Mouse (Mus musculus) left cerebral cortex, postnatal 14 days (tissue): ENCODE results near the gene Fyn. TPM values are rescaled to one million over a fixed set of nuclear protein-coding genes. Genes with fewer than 3 reads are reported as not detected.

Experiments used
- DNase-seq, 2 experiments: peaks; one replicate each; pipeline ENCODE4 v3.0.0; 2021 to 2022; ENCODE audit warnings: low spot score in 2 of 2, mixed read lengths in 1 of 2
- intact Hi-C: fragments of 180-260 bp; cut with DNase I; formaldehyde crosslinking; loops from one replicate; pipeline ENCODE4 v1.15.1; 2025
- total RNA-seq, 2 experiments: library from RNA; stranded (reverse); gene quantifications; 2 replicates each; pipeline ENCODE4 v1.2.3; 2021

The Fyn gene
- total RNA-seq, 2 experiments from 2014 or later = 163 to 176 TPM

GRCm38 (mm10) chr10:39541451-39541874 lies 172.8 kb downstream of the Fyn start:
- DNase-seq = no peak
- intact Hi-C loops = loop anchor here (5.0 kb wide), 1 partner anchor 191 kb away; the partner anchor contains the start of gene Rev3l

- peak; percentile 55 to 69 for DNase-seq
- intact Hi-C loops = loop anchor here (5.0 kb wide), 1 partner anchor 190 kb away; the partner anchor contains the start of gene Rev3l
Observed at GRCm38 (mm10) chr10:39541951-39542521, 173.4 kb downstream of the Fyn start.

DNA sequence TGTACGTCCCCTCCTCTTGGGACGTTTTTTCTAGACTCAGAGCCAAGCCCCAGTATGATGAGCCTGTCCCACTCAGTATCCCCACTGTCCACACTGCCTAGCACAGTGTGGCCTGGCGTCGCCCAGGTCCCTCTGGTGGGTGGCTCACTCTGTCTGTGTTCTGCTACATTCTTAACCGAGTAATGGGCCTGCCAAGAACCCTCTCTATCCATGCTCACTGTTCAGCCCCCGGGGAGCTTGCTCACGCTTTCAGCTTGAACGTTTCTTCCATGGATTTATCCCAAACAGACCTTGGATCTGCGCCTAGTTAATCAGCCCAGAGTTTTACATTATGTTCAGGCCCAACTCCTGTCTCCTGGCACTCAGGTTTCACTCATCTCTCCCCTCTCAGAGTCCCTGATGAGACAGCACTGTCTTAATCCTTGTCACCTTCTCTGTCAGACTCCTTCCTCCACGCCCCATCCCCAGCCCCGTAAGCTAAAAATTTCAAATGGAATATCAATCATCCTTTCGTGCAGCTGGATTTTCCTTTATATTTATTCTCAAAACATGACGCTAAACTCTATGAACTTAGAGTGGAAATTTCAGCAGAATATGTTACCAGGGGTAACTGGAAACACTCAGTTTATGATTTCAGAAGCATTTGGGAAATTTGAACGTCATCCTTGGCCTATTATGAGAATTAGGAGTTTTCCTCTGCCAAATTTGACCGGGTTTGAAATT lies 174.0 kb downstream of the Fyn start:
- intact Hi-C loops = loop anchor here (5.0 kb wide), 1 partner anchor 190 kb away; the partner anchor contains the start of gene Rev3l
- peak; percentile 39 to 58 for DNase-seq

- intact Hi-C loops = loop anchor here (5.0 kb wide), 1 partner anchor 189 kb away; the partner anchor contains the start of gene Rev3l
- DNase-seq = no peak
Observed at GRCm38 (mm10) chr10:39543258-39543770, 174.7 kb downstream of the Fyn start.

DNA sequence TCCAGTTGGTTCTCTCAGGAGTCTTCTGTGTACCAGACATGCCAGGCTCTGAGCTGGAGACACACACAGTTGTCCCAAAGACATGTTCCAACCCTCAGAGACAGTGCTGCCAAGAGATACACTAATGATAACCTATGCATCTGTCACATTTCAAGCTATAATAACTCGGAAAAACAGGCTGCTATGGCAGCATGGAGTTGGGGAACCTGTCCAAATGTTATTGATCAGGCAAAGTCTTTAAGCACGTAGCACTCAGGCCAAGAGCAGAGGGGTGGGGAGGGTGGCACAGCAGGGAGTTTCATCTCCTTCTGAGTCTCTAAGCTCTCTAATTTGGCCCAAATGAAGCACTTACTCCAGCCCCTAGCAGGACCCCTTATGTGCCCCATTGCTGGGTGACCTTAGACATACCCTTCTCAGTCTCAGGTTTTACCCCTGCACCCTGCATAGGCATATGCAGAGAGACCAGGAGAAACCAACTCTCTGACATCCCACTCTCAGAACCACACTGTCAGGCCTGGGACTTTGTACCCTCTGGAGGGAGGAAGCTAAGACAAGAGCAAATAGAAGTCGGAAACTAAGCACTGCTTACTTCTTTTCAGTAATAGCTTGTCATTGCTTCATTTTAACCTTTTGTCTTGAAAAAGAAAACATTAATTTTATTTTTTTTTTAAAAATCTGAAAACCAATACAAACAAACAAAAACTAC lies 178.9 kb downstream of the Fyn start:
- intact Hi-C loops = no loop called here
- DNase-seq = no peak

- no peak for DNase-seq
- intact Hi-C loops = no loop called here
Observed at GRCm38 (mm10) chr10:39550791-39551190, 182.1 kb downstream of the Fyn start.

DNA sequence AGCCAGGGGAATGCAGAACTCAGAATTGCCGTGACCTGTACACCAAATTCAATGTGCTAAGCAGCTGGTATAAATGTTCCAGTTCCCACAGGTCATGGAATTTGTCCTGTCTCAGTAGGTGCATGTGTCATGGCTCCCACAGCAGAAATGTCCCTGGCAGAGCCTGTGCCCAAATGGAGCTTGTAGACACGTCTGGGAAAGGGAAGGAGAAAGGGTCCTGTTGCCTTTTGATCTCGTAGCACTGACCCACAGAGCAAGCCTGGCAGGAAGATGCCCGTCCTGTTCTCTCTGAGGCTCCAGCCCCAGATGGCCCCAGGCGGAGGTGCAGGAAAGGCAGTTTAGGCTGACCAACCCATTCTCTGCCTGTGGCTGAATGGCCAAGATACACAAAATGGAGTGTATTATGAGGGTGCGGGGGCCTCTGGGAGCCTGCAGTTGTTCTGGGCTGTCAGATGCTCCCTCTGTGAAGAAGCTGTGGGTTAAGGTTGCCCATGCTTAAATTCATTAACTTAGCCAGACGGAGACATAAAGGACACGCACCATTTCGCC lies 183.1 kb downstream of the Fyn start:
- intact Hi-C loops = no loop called here
- DNase-seq = no peak

DNA sequence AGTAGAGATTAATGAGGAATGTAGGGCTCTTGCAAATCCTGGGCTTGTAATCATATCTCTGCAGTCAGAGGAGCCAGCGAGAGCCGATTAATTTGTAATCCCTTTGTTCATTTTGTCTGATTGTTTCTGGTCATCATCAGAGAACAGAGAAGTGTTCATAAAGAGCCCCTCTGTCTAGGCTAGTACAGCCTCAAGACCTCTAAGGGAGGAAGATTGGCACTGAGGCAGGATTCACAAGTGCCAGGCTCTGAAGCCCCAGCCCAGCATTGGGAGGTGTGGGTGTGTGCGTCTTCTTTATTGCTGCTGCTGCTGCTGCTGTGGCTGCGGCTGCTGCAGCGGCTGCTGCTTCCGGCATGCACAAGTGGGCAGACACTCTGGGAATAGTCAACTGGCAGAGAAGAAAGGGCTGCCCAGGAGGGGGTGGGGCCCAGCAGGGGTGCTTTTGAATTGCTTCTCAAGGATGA lies 183.7 kb downstream of the Fyn start:
- intact Hi-C loops = no loop called here
- no peak for DNase-seq

DNA sequence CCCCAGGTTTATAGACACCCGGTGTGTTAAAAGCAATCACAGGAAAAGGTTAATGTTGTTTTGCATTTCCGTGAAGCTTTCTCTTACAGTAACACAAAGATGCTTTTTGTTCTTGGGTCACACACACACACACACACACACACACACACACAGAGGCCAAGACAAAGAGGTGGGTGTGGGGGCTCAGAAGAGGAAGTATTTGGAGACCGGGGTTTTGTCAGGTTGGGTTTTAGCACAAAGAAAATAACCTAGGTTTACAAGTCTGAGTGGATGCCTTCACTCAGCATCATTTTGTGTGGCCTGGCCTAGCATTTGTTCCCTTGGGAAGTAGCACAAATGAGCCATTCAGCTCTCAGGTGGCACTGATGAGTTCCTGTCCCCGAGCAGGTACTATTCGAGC lies 184.2 kb downstream of the Fyn start:
- DNase-seq = no peak
- intact Hi-C loops = no loop called here

- intact Hi-C loops = no loop called here
- DNase-seq = no peak
Observed at GRCm38 (mm10) chr10:39555289-39555715, 186.6 kb downstream of the Fyn start.

- intact Hi-C loops = no loop called here
- DNase-seq = no peak
Observed at GRCm38 (mm10) chr10:39555740-39556139, 187.1 kb downstream of the Fyn start.

GRCm38 (mm10) chr10:39557360-39557759 lies 188.7 kb downstream of the Fyn start:
- intact Hi-C loops = no loop called here
- DNase-seq = no peak

DNA sequence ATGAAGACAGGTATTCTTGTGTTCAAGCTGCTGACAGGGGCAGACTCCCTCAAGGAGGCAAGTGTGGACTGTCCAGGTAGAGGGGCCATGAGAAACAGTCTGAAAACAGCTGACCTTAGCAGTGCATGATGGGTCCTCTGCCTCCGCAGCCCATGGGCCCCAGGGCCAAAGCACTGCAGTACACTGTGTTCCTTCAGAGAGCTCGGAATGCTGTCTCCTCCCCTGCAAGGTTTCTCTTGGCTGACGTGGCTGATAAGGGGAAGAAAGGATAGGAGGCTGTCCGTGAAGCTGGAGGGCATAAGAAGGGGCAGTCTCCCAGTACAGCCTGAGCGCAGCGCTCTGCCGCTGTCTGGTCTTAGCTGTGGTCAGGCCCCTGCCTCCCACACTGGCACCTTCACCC lies 189.2 kb downstream of the Fyn start:
- intact Hi-C loops = no loop called here
- DNase-seq = no peak

- intact Hi-C loops = no loop called here
- no peak for DNase-seq
Observed at GRCm38 (mm10) chr10:39558492-39559005, 189.9 kb downstream of the Fyn start.

DNA sequence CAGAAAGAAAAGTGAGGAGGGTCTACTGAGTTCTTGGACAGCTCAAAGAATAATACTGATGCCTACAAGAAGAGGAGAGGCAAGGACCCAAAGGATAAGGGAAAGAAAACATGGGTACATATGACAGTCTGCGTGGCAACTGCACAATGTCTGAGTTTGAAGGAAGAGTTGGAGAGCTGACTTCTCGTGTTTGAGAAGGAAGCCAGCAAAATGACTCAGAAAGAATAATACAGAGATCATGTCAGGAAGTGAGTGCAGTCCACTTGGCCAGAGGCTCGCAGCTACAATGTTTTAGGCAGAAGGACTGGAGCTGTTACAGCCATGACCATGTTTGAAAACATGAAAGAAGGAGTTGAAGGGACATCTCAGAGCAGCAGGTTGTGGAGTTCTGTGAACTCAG lies 190.7 kb downstream of the Fyn start:
- no peak for DNase-seq
- intact Hi-C loops = no loop called here

DNA sequence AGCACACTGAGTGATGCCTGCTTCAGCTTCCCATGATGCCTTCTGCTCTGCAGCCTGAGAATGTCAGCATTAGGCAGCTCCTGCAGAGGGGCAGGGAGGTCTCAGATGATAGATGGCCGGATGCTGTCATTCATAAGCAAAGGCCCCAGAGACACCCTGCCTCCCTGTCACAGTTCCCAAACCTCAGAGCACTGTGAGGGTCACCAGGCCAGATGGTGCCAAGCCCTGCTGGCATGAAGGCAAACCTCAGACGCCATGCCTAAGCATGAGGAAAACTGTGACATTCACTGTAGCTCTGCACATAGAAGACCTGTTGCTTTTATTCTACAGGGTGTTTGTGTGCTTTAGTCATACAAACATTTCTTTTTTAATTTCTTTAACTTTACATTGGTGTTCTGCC lies 193.7 kb downstream of the Fyn start:
- intact Hi-C loops = no loop called here
- DNase-seq = no peak

DNA sequence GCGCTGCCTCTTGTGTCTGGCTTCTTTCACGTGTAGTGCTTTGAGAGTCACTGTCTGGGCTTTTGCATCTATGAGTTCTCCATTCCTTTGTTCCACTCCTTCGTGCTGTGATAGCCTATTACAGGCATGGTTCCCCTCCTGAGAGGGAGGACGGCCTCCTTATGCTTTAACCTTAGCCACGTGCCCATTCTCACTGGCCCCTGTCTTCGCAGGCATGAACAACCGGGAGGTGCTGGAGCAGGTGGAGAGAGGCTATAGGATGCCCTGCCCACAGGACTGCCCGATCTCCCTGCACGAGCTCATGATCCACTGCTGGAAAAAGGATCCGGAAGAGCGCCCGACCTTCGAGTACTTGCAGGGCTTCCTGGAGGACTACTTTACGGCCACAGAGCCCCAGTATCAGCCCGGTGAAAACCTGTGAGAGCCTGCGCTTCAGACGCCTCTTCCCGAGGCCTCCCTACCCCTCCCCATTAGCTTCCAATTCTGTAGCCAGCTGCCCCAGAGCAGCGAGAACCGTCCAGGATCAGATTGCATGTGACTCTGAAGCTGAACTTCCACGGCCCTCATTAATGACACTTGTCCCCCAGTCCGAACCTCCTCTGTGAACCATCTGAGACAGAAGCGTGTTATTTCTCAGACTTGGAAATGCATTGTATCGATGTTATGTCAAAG lies 195.0 kb downstream of the Fyn start:
- intact Hi-C loops = no loop called here
- DNase-seq = no peak

GRCm38 (mm10) chr10:39566901-39567300 lies 198.2 kb downstream of the Fyn start:
- DNase-seq = no peak
- intact Hi-C loops = no loop called here

- DNase-seq = no peak
- intact Hi-C loops = no loop called here
Observed at GRCm38 (mm10) chr10:39568991-39569390, 200.3 kb downstream of the Fyn start.
